Mouse (Mus musculus) neural tube, embryonic 11.5 days (tissue): ENCODE data around the gene Tgfbi. TPM values are rescaled to one million over a fixed set of nuclear protein-coding genes. Genes with fewer than 3 reads are reported as not detected.

ENCODE experiments used
- ATAC-seq: fragments of 200-750 bp; cut with Nextera tagmentation; 2 replicates; pipeline ENCODE4 v1.8.0; 2017; ENCODE audit warnings: moderate number of reproducible peaks, mild to moderate bottlenecking, moderate TSS enrichment, moderate library complexity; ENCODE audit not compliant: insufficient read depth, low FRiP score, low TSS enrichment
- DNase-seq: peaks from one replicate; pipeline ENCODE4 v3.0.0-alpha.2; 2015; ENCODE audit warnings: low spot score
- H3K27ac ChIP-seq: fragments of 300-500 bp; sonication (generic); 2 replicates; pipeline ENCODE4 v1.5.1; 2014; ENCODE audit warnings: low read depth, mild to moderate bottlenecking, low read length
- H3K27me3 ChIP-seq: fragments of 300-500 bp; sonication (generic); 2 replicates; pipeline ENCODE4 v1.6.1; 2014; ENCODE audit warnings: mild to moderate bottlenecking, low read length, mixed read lengths; ENCODE audit not compliant: control insufficient read depth, insufficient read depth
- H3K36me3 ChIP-seq: fragments of 300-500 bp; sonication (generic); 2 replicates; pipeline ENCODE4 v1.6.1; 2014; ENCODE audit warnings: mild to moderate bottlenecking, low read length, moderate library complexity, mixed read lengths; ENCODE audit not compliant: control insufficient read depth, insufficient read depth
- H3K4me1 ChIP-seq: fragments of 300-500 bp; sonication (generic); 2 replicates; pipeline ENCODE4 v1.6.1; 2014; ENCODE audit warnings: low read length, mixed read lengths; ENCODE audit not compliant: control insufficient read depth, insufficient read depth
- H3K4me2 ChIP-seq: fragments of 300-500 bp; sonication (generic); 2 replicates; pipeline ENCODE4 v1.6.1; 2014; ENCODE audit warnings: low read depth, mild to moderate bottlenecking, moderate library complexity
- H3K4me3 ChIP-seq: fragments of 300-500 bp; sonication (generic); 2 replicates; pipeline ENCODE4 v1.5.1; 2014; ENCODE audit warnings: low read depth, low read length
- H3K9ac ChIP-seq: fragments of 300-500 bp; sonication (generic); 2 replicates; pipeline ENCODE4 v1.6.1; 2014; ENCODE audit warnings: mild to moderate bottlenecking, low read length
- H3K9me3 ChIP-seq: fragments of 300-500 bp; sonication (generic); 2 replicates; pipeline ENCODE4 v1.6.1; 2016; ENCODE audit warnings: low read length; ENCODE audit not compliant: control insufficient read depth
- WGBS: fragments of 180-500 bp; shearing (Covaris S2); extraction: QIAGEN DNeasy Blood & Tissue Kit; methylation state at CpG from one replicate; pipeline ENCODE4 v1.1.7; 2014; 5-methylcytosine and 5-hydroxymethylcytosine counted together
- polyA plus RNA-seq: library from polyadenylated mRNA; unstranded; fragments of >200 nt; fragmentation: Nextera tagmentation; extraction: Ambion mirVana; gene quantifications from 2 replicates; pipeline ENCODE4 v1.2.1, GENCODE M21; 2014

Gene Tgfbi
- polyA plus RNA-seq, 1 experiment from 2014 or later: 50.6 TPM

GRCm38 (mm10) chr13:56578097-56578496 lies 31.2 kb upstream of the Tgfbi start:
- H3K9ac ChIP-seq: no peak overlapping the region
- H3K4me2 ChIP-seq: no peak overlapping the region
- 65% methylated on average over 5 of the region's 5 CpGs for WGBS
- DNase-seq: no peak
- H3K27me3 ChIP-seq: no peaks in the 10 kb centered on the region
- H3K4me3 ChIP-seq: no peak overlapping the region
- no peaks in the 10 kb centered on the region for H3K36me3 ChIP-seq
- no peak overlapping the region for H3K27ac ChIP-seq
- no peak for ATAC-seq
- no peaks in the 10 kb centered on the region for H3K9me3 ChIP-seq
- peaks cover 13% of the 10 kb centered on the region for H3K4me1 ChIP-seq

GRCm38 (mm10) chr13:56580450-56580849 lies 28.9 kb upstream of the Tgfbi start:
- Histone ChIP-seq H3K27me3 (no peaks in the 10 kb centered on the region), H3K9me3 (no peaks in the 10 kb centered on the region), H3K36me3 (no peaks in the 10 kb centered on the region), H3K4me2 (no peak overlapping the region), H3K9ac (no peak overlapping the region), H3K27ac (peak overlapping the region; percentile 99; the same call in 1 of the 2 replicates), H3K4me1 (peaks cover 17% of the 10 kb centered on the region), H3K4me3 (no peak overlapping the region)
- WGBS: 76% methylated on average over 5 of the region's 5 CpGs
- ATAC-seq (no peak), DNase-seq (no peak)

- Histone ChIP-seq H3K27me3 (no peaks in the 10 kb centered on the region), H3K9me3 (no peaks in the 10 kb centered on the region), H3K4me3 (no peak overlapping the region), H3K36me3 (no peaks in the 10 kb centered on the region), H3K9ac (no peak overlapping the region), H3K27ac (peak overlapping the region; percentile 99), H3K4me1 (peaks cover 17% of the 10 kb centered on the region), H3K4me2 (no peak overlapping the region)
- WGBS: 2% methylated on average over 3 of the region's 3 CpGs
- ATAC-seq (peak; percentile 60), DNase-seq (no peak)
Measured at GRCm38 (mm10) chr13:56581512-56581911, 27.8 kb upstream of the Tgfbi start.

- Histone ChIP-seq H3K36me3 (no peaks in the 10 kb centered on the region), H3K27me3 (no peaks in the 10 kb centered on the region), H3K4me3 (no peak overlapping the region), H3K4me2 (peak overlapping the region; percentile 24), H3K9me3 (no peaks in the 10 kb centered on the region), H3K4me1 (peaks cover 17% of the 10 kb centered on the region), H3K9ac (peak overlapping the region; percentile 49), H3K27ac (peak overlapping the region; percentile 99)
- ATAC-seq (peak; percentile 98), DNase-seq (peak; percentile 91)
- 0% methylated on average over 6 of the region's 6 CpGs for WGBS
Measured at GRCm38 (mm10) chr13:56581961-56582434, 27.3 kb upstream of the Tgfbi start.

- DNase-seq: peak; percentile 47
- Histone ChIP-seq H3K27ac (peak overlapping the region; percentile 99), H3K4me2 (no peak overlapping the region), H3K36me3 (no peaks in the 10 kb centered on the region), H3K27me3 (no peaks in the 10 kb centered on the region), H3K9me3 (no peaks in the 10 kb centered on the region), H3K4me1 (peaks cover 17% of the 10 kb centered on the region), H3K4me3 (no peak overlapping the region), H3K9ac (0 out of 2 replicates have a peak overlapping the region, but pooled peaks have one; percentile 32)
- 5% methylated on average over 3 of the region's 3 CpGs for WGBS
- ATAC-seq: peak; percentile 40
Measured at GRCm38 (mm10) chr13:56582720-56583119, 26.6 kb upstream of the Tgfbi start.

- no peak for ATAC-seq
- WGBS: 78% methylated on average over 3 of the region's 3 CpGs
- DNase-seq: no peak
Measured at GRCm38 (mm10) chr13:56586046-56586445, 23.3 kb upstream of the Tgfbi start.

GRCm38 (mm10) chr13:56588454-56589117 lies 20.7 kb upstream of the Tgfbi start:
- WGBS: 85% methylated on average over 14 of the region's 14 CpGs
- H3K27me3 ChIP-seq: no peaks in the 10 kb centered on the region
- DNase-seq (no peak), ATAC-seq (no peak)
- no peak overlapping the region for H3K27ac ChIP-seq
- H3K36me3 ChIP-seq: no peaks in the 10 kb centered on the region
- H3K4me2 ChIP-seq: no peak overlapping the region
- H3K4me1 ChIP-seq: no peaks in the 10 kb centered on the region; the same call in 1 of the 2 replicates
- no peaks in the 10 kb centered on the region for H3K9me3 ChIP-seq
- H3K4me3 ChIP-seq: no peak overlapping the region
- no peak overlapping the region for H3K9ac ChIP-seq

More at GRCm38 (mm10) chr13:56586046-56586445, 23.3 kb upstream of the Tgfbi start:
- Histone ChIP-seq H3K36me3 (no peaks in the 10 kb centered on the region), H3K27ac (no peak overlapping the region), H3K27me3 (no peaks in the 10 kb centered on the region), H3K9ac (no peak overlapping the region), H3K4me1 (peaks cover 13% of the 10 kb centered on the region), H3K4me2 (no peak overlapping the region), H3K4me3 (no peak overlapping the region), H3K9me3 (no peaks in the 10 kb centered on the region)

GRCm38 (mm10) chr13:56590202-56590601 lies 19.1 kb upstream of the Tgfbi start:
- no peak overlapping the region for H3K27ac ChIP-seq
- H3K4me1 ChIP-seq: no peaks in the 10 kb centered on the region; the same call in 1 of the 2 replicates
- no peaks in the 10 kb centered on the region for H3K36me3 ChIP-seq
- H3K4me3 ChIP-seq: no peak overlapping the region
- H3K27me3 ChIP-seq: no peaks in the 10 kb centered on the region
- ATAC-seq (no peak), DNase-seq (no peak)
- no peak overlapping the region for H3K9ac ChIP-seq
- H3K9me3 ChIP-seq: no peaks in the 10 kb centered on the region
- 86% methylated on average over 5 of the region's 5 CpGs for WGBS
- no peak overlapping the region for H3K4me2 ChIP-seq

- Histone ChIP-seq H3K4me2 (no peak overlapping the region), H3K27ac (no peak overlapping the region), H3K4me1 (no peaks in the 10 kb centered on the region; the same call in 1 of the 2 replicates), H3K27me3 (no peaks in the 10 kb centered on the region), H3K36me3 (no peaks in the 10 kb centered on the region), H3K9me3 (no peaks in the 10 kb centered on the region), H3K4me3 (no peak overlapping the region), H3K9ac (no peak overlapping the region)
- no peak for ATAC-seq
- DNase-seq: no peak
- WGBS: 84% methylated on average over 8 of the region's 8 CpGs
Measured at GRCm38 (mm10) chr13:56591191-56591590, 18.1 kb upstream of the Tgfbi start.
